Mouse (Mus musculus): Measurements from ENCODE around the gene Oosp3. TPM values are rescaled to one million over a fixed set of nuclear protein-coding genes. Genes with fewer than 3 reads are reported as not detected.

The Oosp3 gene
- not detected in 2 replicates for polyA plus RNA-seq (2012; ENCODE audit: insufficient read depth, insufficient read length, missing spikeins)

- Histone ChIP-seq H3K4me3 (ENCODE audit: insufficient read depth, low read length) (no peak within 1 kb of the TSS), H3K27ac (ENCODE audit: insufficient read depth, low read depth, low read length) (no peak within 1 kb of the TSS), H3K4me1 (ENCODE audit: control insufficient read depth, insufficient read depth, low read length) (peaks cover 2% of the 10 kb centered on the region; the same call in 1 of the 2 replicates)
- TF ChIP-seq POLR2A (IDR thresholded peaks at IDR 0.05; ENCODE audit: borderline replicate concordance, low read depth, low read length) = no peak
- no peak for TF ChIP-seq CTCF (IDR thresholded peaks at IDR 0.05; ENCODE audit: low read depth, low read length)
These were observed at the start of gene Oosp3 for GRCm38 (mm10) chr19:11696755-11697154. TSS of gene Oosp3 (plus strand) at chr19:11697055.

- Histone ChIP-seq H3K4me3 (ENCODE audit: insufficient read depth, low read length) (no peak overlapping the region), H3K4me1 (ENCODE audit: control insufficient read depth, insufficient read depth, low read length) (peaks cover 2% of the 10 kb centered on the region), H3K27ac (ENCODE audit: insufficient read depth, low read depth, low read length) (no peak overlapping the region)
- TF ChIP-seq POLR2A (IDR thresholded peaks at IDR 0.05; ENCODE audit: borderline replicate concordance, low read depth, low read length) (no peak), CTCF (IDR thresholded peaks at IDR 0.05; ENCODE audit: low read depth, low read length) (no peak)
These were observed 47.3 kb upstream of the Oosp3 start for GRCm38 (mm10) chr19:11649564-11649963.

- Histone ChIP-seq H3K27ac (ENCODE audit: insufficient read depth, low read depth, low read length) (no peak overlapping the region), H3K4me1 (ENCODE audit: control insufficient read depth, insufficient read depth, low read length) (peaks cover 10% of the 10 kb centered on the region), H3K4me3 (ENCODE audit: insufficient read depth, low read length) (no peak overlapping the region; the same call in 1 of the 2 replicates)
- TF ChIP-seq POLR2A (IDR thresholded peaks at IDR 0.05; ENCODE audit: borderline replicate concordance, low read depth, low read length) = no peak
- TF ChIP-seq CTCF (IDR thresholded peaks at IDR 0.05; ENCODE audit: low read depth, low read length) = no peak
These were observed 37.7 kb upstream of the Oosp3 start for GRCm38 (mm10) chr19:11659142-11659541.

GRCm38 (mm10) chr19:11660459-11660858 lies 36.4 kb upstream of the Oosp3 start, which contains the start of gene Oosp2:
TSS of gene Oosp2 (minus strand) at chr19:11660559.
- H3K4me1 ChIP-seq (ENCODE audit: control insufficient read depth, insufficient read depth, low read length) = peaks cover 10% of the 10 kb centered on the region
- TF ChIP-seq CTCF (IDR thresholded peaks at IDR 0.05; ENCODE audit: low read depth, low read length) (no peak), POLR2A (IDR thresholded peaks at IDR 0.05; ENCODE audit: borderline replicate concordance, low read depth, low read length) (no peak)
- H3K27ac ChIP-seq (ENCODE audit: insufficient read depth, low read depth, low read length) = no peak within 1 kb of the TSS
- H3K4me3 ChIP-seq (ENCODE audit: insufficient read depth, low read length) = no peak within 1 kb of the TSS

- no peak overlapping the region for H3K27ac ChIP-seq (ENCODE audit: insufficient read depth, low read depth, low read length)
- peaks cover 10% of the 10 kb centered on the region for H3K4me1 ChIP-seq (ENCODE audit: control insufficient read depth, insufficient read depth, low read length)
- no peak for TF ChIP-seq CTCF (IDR thresholded peaks at IDR 0.05; ENCODE audit: low read depth, low read length)
- TF ChIP-seq POLR2A (IDR thresholded peaks at IDR 0.05; ENCODE audit: borderline replicate concordance, low read depth, low read length) = no peak
- no peak overlapping the region for H3K4me3 ChIP-seq (ENCODE audit: insufficient read depth, low read length)
These were observed 35.3 kb upstream of the Oosp3 start for GRCm38 (mm10) chr19:11661562-11661961.

- Histone ChIP-seq H3K4me3 (ENCODE audit: insufficient read depth, low read length) (no peak within 1 kb of the TSS), H3K27ac (ENCODE audit: insufficient read depth, low read depth, low read length) (no peak within 1 kb of the TSS), H3K4me1 (ENCODE audit: control insufficient read depth, insufficient read depth, low read length) (no peaks in the 10 kb centered on the region)
- TF ChIP-seq CTCF (IDR thresholded peaks at IDR 0.05; ENCODE audit: low read depth, low read length) = no peak
- TF ChIP-seq POLR2A (IDR thresholded peaks at IDR 0.05; ENCODE audit: borderline replicate concordance, low read depth, low read length) = no peak
These were observed 6.0 kb upstream of the Oosp3 start, which contains the start of gene Oosp1 for GRCm38 (mm10) chr19:11690839-11691238. TSS of gene Oosp1 (minus strand) at chr19:11691150.

- H3K27ac ChIP-seq (ENCODE audit: insufficient read depth, low read depth, low read length) = no peak overlapping the region
- no peak for TF ChIP-seq CTCF (IDR thresholded peaks at IDR 0.05; ENCODE audit: low read depth, low read length)
- TF ChIP-seq POLR2A (IDR thresholded peaks at IDR 0.05; ENCODE audit: borderline replicate concordance, low read depth, low read length) = no peak
- H3K4me3 ChIP-seq (ENCODE audit: insufficient read depth, low read length) = no peak overlapping the region
- no peaks in the 10 kb centered on the region for H3K4me1 ChIP-seq (ENCODE audit: control insufficient read depth, insufficient read depth, low read length)
These were observed 5.4 kb upstream of the Oosp3 start for GRCm38 (mm10) chr19:11691454-11691853.

- H3K4me3 ChIP-seq (ENCODE audit: insufficient read depth, low read length) = no peak overlapping the region
- TF ChIP-seq POLR2A (IDR thresholded peaks at IDR 0.05; ENCODE audit: borderline replicate concordance, low read depth, low read length) (no peak), CTCF (IDR thresholded peaks at IDR 0.05; ENCODE audit: low read depth, low read length) (no peak)
- no peak overlapping the region for H3K27ac ChIP-seq (ENCODE audit: insufficient read depth, low read depth, low read length)
- peaks cover 2% of the 10 kb centered on the region; the same call in 1 of the 2 replicates for H3K4me1 ChIP-seq (ENCODE audit: control insufficient read depth, insufficient read depth, low read length)
These were observed 1.5 kb downstream of the Oosp3 start for GRCm38 (mm10) chr19:11698342-11698741.

GRCm38 (mm10) chr19:11712451-11712850 lies 15.6 kb downstream of the Oosp3 start:
- no peaks in the 10 kb centered on the region for H3K4me1 ChIP-seq (ENCODE audit: control insufficient read depth, insufficient read depth, low read length)
- TF ChIP-seq CTCF (IDR thresholded peaks at IDR 0.05; ENCODE audit: low read depth, low read length) (no peak), POLR2A (IDR thresholded peaks at IDR 0.05; ENCODE audit: borderline replicate concordance, low read depth, low read length) (no peak)
- H3K4me3 ChIP-seq (ENCODE audit: insufficient read depth, low read length) = no peak overlapping the region
- H3K27ac ChIP-seq (ENCODE audit: insufficient read depth, low read depth, low read length) = no peak overlapping the region

GRCm38 (mm10) chr19:11720071-11720470 lies 23.2 kb downstream of the Oosp3 start:
- Histone ChIP-seq H3K4me1 (ENCODE audit: control insufficient read depth, insufficient read depth, low read length) (no peaks in the 10 kb centered on the region; the same call in 1 of the 2 replicates), H3K27ac (ENCODE audit: insufficient read depth, low read depth, low read length) (no peak overlapping the region), H3K4me3 (ENCODE audit: insufficient read depth, low read length) (no peak overlapping the region)
- TF ChIP-seq POLR2A (IDR thresholded peaks at IDR 0.05; ENCODE audit: borderline replicate concordance, low read depth, low read length) = no peak
- TF ChIP-seq CTCF (IDR thresholded peaks at IDR 0.05; ENCODE audit: low read depth, low read length) = no peak

Data from bone marrow macrophage, adult 2 months (primary cell).